Mouse (Mus musculus) WW6 (cell line): ENCODE measurements around the gene Rab9.
A peak's percentile ranks its signal among the peaks of the same experiment; 100 is the strongest.

Experiments
- DNase-seq: peaks from one replicate; pipeline ENCODE4 v3.0.0-alpha.2; 2013; ENCODE audit warnings: low read depth, low spot score

Gene Rab9

GRCm38 (mm10) chrX:166453532-166453931 lies 26.1 kb downstream of the Rab9 start:
- no peak for DNase-seq

GRCm38 (mm10) chrX:166444552-166444951 lies 35.1 kb downstream of the Rab9 start:
- no peak for DNase-seq

GRCm38 (mm10) chrX:166440616-166441063 lies 39.0 kb downstream of the Rab9 start, which contains the start of gene Ofd1:
Gene Ofd1, minus strand, starts transcription at chrX:166440704.
- DNase-seq: peak; percentile 72

GRCm38 (mm10) chrX:166440036-166440615 lies 39.5 kb downstream of the Rab9 start, which contains the start of gene Trappc2:
Gene Trappc2, plus strand, starts transcription at chrX:166440574.
- DNase-seq: no peak

GRCm38 (mm10) chrX:166434812-166435211 lies 44.9 kb downstream of the Rab9 start:
- DNase-seq: no peak

- DNase-seq: no peak
These were observed 63.5 kb downstream of the Rab9 start for GRCm38 (mm10) chrX:166416196-166416595.

- no peak for DNase-seq
These were observed 71.8 kb downstream of the Rab9 start for GRCm38 (mm10) chrX:166407865-166408264.
